Mouse (Mus musculus) urinary bladder, postnatal 4 days (tissue): ENCODE data around the gene Wasf1.

ENCODE experiments used
- DNase-seq, 2 experiments: peaks; one replicate each; pipeline ENCODE4 v3.0.0; 2021 to 2022; ENCODE audit warnings: low spot score in 2 of 2

The Wasf1 gene

DNA sequence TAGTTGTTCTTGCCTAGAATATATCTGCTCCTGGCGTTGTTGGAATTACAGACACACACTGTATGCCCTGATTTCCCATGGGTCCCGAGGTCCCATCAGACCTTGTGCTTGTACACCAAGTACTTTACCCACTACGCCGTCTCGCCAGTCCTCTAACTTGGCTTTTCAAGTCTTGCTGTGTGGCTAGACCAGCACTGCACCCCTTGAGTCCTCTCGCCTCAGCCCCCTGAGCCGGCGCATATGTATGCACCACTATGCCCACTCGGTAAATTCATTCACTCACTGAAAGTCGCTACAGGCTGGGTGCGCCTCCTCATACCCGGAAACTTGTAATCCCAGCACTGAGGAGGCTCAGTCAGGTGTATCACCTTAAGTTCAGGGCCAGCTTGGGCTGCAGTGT lies 12.5 kb downstream of the Wasf1 start:
- no peak for DNase-seq

DNA sequence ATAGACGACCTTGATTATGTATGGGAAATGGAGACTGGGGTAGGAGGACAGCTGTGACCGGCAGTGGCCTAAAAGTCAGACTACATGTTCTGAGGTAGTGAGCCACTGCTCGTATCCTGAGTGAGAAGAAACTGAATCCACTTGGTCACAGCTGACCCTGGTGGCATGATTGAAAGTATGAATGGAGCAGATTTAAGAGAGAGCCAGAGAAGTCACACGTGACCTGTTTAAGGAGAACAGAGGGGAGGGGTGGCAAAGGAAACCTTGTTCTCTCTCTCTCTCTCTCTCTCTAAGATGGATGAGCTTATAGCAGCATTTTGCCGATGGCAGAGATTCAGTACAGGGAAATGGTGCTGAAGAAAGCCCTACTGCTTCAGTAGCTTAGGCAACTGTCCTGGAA lies 13.4 kb downstream of the Wasf1 start:
- DNase-seq: no peak

DNA sequence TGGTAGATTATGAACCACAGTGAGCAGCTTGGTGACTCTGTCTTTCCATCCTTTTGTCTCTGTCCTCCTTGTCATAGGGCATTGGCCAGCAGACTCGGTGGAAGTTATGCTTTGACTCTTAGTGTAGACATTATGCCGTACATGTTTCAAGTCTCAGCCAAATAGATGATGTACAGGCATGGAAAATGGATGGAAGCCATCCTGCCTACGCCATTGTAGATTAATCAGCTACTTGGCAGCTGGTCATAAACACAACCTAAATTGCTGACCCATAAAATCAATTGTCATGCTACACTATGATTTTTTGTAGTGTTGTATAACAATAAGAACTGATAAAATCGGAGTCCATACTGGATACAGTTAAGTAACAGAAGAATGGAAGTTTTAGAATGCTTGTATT lies 18.5 kb downstream of the Wasf1 start:
- DNase-seq: no peak

DNA sequence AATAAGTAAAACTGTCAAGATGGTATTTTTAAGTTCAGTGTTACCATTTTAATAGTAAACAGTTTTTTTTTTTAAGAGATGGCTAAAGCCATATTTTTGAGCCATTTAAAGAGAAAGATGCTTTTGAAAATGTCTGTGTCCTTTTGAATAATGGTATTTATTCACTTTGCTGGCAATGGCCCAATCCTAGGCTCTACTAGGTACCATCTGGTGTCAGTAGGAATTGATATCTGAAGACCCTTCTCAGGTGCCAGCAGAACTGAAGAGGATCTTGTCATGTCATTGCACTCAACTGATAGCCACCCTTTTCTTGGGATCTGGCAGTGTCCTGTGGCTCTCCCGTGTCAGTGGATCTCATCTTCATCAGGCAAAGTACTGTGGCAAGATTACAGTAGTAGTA lies 22.9 kb downstream of the Wasf1 start:
- DNase-seq: no peak

DNA sequence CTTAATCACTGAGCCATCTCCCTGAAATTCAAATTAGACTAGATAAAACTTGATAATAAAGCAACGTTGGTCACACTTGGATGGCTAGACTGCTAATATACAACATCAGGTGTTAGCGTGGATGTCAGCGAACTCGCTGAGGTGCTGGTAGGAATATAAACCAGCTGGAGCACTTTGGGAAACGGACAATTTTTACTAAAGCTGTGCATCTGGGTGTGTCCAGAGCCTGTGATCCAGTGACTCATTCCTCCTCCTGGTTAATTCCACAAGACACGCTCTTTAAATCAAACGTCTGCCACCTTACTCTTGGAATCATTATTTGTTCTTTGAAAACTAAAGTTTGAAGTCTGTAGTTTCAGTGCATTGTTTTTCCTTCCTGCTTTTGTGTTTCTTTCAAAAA lies 23.5 kb downstream of the Wasf1 start:
- DNase-seq: no peak

DNA sequence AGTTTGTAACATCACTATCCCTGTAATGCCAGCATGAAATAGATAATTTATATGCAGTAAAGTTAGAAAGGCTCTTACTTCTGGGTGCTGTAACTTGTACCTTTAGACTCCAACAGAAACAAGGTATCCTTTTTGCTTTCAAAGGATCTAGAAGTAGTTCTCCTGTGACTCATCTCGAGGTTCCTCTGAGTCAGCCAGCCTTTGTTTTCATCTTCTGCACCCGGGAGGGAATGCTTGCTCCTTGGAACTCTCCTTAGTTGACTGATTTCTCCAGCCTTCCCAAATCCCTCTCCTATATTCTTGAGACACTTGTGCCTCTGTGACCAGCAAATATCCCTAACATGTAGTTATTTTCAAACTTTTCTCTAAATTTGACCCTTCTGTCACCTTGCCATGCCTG lies 25.3 kb downstream of the Wasf1 start:
- no peak for DNase-seq

DNA sequence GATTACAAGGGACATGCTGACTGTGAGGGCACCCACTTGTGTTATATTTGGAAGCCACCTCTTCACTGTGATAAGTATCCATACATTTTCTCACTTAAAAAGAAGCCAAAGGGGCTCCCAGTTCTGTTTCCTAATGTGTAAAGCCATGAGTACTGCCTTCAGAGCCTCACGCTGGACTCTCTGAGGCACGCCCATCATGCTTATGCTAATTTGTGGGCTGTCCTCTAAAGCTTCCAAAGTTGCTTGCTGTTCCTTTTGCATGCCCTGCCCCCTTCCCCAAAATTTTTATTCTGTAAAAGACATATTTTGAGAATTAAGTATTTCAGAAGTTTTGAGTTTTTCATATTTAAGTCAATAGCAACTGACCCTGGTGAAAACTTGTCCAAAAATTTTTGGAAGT lies 27.5 kb downstream of the Wasf1 start:
- DNase-seq: no peak

DNA sequence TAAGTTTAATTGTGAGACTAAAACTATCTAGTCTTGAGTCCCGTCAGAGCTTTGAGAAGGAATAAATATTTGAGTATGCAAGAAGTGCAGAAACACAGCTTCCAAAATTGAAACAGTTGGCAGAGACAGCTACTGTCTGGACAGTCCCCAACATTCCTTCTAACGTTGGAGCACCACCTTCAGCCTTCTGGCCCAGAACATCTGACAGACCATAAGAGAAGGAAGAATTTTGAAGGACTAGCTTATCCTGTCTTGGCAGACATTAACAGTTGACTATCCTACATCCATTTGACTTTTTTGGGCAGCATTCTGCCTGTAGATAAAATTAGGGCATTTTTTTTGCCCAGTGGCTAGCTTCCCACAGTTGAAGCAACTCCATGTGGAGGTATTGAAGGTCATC lies 32.0 kb downstream of the Wasf1 start:
- no peak for DNase-seq

DNA sequence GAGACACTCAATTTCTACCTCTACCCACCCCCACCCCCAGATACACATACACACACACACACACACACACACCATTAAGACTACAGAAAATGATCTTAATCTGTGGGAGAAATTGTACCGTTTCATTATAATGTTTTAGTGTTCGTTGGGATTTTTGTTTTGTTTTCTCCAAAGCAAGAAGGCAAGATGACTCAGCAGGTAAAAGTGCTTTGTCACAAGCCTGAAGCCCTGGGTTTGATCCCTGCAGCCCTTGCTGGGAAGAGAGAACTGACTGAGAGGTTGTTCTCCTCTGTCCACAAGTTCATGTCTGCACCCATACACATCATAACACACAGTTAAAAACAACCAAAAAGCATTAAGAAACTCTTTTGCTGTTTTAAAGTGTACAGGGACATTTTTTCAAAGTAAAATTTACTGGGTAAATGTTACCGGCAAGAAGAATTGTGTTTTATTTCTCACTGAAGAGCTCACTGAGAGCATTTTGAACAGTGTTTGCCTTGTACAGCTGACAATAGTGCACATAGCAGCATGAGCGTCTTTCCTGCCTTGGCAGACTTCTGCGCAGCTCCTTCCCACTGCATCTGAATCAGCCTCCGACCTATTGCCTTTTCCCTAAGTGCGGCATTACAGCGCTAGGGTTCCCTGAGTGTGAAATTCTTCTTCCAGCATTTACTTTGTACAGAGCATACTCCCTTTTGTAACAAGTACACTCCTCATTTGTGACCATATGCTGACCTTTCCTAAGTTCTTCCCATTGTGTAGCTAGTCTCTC lies 35.6 kb downstream of the Wasf1 start:
- no peak for DNase-seq

DNA sequence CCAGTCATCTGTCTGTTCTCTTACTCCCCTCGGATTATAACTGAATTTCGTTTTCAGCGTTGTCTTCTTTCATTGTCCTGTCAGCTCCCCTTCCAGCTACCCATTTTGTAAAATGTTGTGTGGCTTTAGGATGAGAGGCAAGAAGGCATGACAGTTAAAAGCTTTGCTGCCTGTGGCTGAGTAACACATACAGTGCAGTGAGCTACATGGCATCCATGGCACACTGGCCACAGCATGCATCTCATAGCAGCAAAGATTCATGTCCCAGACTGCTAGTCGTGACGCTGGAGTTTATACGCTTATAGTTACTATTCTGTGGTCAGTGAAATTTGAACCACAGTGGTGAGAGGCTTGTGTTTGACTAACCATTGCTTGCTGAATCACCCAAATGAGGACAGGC lies 36.2 kb downstream of the Wasf1 start:
- DNase-seq: no peak

DNA sequence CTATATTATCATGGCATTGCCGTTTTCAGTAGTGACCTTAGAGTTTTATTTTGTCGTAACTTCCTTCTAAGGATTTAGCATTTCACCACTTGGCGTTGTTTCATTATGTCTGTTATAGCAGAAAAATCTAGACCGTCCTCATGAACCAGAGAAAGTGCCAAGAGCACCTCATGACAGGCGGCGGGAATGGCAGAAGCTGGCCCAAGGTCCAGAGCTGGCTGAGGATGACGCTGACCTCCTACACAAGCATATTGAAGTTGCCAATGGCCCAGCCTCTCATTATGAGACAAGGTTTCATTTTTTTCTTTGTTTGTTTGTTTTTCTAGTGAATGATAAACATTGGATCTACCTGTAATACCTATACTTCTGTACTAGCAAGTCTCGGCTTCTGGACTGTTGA lies 49.7 kb downstream of the Wasf1 start:
- DNase-seq: no peak

DNA sequence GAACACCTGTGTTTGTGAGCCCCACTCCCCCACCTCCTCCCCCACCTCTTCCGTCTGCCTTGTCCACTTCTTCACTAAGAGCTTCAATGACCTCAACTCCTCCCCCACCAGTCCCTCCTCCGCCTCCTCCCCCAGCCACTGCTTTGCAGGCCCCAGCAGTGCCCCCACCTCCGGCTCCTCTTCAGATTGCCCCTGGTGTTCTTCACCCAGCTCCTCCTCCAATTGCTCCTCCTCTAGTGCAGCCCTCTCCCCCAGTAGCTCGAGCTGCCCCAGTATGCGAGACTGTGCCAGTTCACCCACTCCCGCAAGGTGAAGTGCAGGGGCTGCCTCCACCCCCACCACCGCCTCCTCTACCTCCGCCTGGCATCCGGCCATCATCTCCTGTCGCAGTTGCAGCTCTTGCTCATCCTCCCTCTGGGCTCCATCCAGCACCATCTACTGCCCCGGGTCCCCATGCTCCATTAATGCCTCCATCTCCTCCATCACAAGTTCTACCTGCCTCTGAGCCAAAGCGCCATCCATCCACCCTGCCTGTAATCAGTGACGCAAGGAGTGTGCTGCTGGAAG lies 53.0 kb downstream of the Wasf1 start:
- DNase-seq: no peak

DNA sequence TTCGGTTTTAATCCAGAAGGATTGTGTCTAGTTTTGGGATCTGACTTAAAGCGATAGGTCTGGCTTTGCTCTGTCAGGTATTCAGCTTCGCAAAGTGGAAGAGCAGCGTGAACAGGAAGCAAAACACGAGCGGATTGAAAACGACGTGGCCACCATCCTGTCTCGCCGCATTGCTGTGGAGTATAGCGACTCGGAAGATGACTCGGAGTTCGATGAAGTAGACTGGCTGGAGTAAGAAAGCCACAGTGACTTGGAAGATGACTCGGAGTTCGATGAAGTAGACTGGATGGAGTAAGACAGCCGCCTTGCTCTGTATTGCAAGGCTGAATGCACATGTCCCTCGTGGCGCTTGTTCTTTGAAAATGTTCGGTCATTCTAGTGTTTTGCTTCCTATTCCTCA lies 54.3 kb downstream of the Wasf1 start:
- no peak for DNase-seq

DNA sequence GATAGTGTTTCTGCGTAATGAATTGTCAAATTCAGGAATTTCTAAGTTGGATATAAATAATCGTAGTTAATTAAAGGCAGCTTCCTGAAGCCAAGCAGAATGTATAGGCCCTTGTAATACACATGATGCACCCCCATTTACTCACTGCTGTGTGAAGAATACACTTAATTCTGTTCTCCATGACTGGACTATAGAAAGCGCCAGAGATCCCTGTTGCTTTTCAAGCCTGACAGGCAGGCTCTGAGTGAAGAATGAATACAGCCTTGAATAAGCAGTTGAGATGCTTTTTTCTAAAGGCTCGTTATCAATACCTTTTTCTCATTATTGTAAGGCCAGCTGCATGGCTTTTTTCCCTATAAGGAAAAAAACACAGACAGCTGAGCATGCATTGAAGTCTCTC lies 59.4 kb downstream of the Wasf1 start:
- no peak for DNase-seq

DNA sequence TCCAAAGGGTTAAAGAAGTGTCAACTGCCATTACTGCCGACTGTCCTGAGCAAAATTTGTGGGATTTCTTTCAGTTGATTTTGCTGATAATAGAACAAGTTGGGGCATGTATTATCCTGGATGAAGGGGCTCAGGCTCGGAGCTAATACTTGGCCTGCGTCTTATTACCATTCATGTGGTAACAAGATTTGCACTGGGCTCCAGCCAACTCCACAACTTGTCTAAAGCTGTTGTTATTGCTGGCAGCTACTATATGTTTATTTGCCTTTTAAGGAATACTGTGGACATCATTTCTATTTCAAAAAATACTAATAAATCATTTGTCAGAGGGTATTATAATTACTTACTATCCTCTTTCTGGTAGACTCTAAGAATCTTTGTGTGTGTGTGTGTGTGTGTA lies 66.9 kb downstream of the Wasf1 start:
- no peak for DNase-seq

DNA sequence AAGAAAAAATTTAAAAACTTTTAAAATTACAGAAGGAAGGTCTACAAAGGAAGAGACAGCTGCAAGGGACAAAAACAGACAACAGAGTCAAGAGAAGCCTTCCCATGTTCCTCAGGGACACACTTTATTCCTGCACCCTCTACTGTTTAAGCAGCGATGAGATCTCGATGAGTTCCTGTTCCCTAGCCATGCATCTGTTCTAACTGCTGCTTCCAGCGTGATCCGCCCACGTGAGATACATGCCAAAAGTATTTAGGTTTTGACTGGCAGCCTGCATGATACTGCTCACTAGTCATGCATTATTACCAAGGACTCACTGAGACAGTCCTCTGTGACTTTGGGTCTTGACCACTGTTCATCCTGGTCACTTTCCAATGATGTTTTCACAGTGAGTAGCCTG lies 72.9 kb downstream of the Wasf1 start:
- DNase-seq: no peak

DNA sequence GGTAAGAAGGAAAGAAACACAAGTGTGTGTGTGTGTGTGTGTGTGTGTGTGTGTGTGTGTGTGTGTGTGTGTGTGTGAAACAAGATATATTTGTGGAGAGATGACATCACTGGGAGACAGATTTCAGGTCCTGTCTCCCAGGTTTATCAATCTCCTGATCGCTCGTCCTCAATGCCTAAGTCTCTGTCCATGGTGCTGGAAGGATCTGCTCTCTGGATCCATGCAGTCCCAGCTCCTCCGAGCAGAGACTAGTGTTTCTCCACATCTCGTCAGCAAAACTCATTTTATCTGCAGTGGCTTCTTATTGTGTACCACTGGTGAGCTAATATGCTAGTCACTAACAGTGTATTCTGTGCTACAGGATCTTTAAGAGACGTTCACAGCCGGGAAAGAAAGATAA lies 78.1 kb downstream of the Wasf1 start:
- no peak for DNase-seq

DNA sequence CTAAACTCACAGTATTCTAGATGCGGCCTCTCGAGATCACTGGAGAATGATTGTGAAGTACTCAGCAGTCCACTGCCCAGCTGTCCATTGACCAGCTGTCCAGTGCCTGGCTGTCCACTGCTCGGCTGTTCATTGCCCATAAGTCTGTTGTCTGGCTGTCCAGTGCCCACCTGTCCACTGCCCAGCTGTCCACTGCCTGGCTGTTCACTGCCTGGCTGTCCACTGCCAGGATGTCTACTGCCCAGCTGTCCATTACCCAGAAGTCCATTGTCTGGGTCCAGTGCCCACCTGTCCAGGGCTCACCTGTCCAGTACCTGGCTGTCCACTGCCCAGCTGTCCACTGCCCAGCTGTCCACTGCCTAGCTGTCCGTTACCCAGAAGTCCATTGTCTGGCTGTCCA lies 78.7 kb downstream of the Wasf1 start:
- no peak for DNase-seq

DNA sequence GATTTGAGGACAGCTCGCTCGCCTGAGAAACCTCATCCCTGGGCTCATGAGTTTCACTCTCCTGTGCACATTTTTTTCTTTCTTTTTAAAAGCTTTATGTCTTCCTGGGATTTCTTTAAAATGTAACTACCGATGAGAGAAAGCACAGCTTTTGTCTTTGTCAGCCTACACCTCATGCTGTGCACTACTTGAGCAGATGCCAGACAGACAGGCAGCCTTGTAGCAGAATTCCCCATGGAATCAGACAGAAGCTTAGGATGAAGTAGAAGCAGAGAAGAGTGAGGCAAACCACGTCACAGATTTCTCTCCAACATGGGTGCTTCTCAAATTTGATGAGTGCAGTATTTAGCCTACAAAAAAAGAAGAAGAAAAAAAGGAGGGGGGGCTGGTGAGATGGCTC lies 81.3 kb downstream of the Wasf1 start:
- DNase-seq: no peak

DNA sequence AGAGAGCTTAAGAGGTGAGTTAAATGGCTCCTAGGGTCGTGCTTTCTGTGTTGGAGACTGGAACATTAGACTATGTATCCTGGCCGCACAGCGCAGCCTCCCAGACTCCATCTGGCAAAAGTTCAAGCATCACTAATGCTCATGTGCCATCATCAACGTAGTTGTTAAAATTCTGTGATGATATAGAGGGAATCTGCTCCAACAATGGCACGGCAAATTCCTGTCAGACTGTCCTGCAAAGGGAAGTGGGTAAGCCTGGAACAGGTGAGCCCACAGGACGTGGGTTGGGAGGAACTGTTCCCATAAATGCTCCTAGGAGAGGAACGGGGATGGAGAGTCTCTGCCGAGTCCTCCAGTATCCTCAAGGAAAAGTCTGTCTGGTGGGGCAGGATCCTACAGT lies 85.3 kb downstream of the Wasf1 start:
- no peak for DNase-seq

DNA sequence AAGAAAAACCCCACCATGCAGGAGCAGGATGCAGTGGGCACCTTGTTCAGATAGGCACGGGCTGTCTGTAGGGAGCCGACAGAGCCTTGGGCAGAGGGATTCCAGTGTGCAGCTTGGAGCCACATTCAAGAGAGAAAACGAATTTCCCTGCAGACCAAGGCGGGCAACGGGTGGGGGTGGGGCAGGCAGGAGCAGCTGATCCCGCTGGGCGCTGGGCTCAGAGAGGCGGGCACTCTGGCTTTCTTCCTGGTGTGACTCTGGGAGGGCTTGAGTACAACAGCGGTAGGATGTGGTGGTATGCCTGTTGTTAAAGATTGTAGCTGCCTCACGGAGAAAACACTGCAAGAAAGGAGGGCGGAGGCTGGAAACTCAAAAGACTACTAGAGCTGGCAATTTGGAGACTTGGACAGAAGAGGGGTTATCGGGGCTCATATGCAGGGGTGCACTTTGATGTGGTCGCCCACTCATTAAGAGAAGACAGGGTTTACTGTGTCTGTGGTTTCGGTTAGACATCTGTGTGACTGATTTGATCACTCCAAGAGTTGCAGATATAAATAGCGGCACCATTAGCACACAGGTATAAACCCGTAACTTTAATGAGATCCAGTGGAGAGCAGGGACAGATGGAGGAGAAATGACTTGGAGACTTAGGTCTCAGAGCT lies 86.2 kb downstream of the Wasf1 start:
- no peak for DNase-seq

DNA sequence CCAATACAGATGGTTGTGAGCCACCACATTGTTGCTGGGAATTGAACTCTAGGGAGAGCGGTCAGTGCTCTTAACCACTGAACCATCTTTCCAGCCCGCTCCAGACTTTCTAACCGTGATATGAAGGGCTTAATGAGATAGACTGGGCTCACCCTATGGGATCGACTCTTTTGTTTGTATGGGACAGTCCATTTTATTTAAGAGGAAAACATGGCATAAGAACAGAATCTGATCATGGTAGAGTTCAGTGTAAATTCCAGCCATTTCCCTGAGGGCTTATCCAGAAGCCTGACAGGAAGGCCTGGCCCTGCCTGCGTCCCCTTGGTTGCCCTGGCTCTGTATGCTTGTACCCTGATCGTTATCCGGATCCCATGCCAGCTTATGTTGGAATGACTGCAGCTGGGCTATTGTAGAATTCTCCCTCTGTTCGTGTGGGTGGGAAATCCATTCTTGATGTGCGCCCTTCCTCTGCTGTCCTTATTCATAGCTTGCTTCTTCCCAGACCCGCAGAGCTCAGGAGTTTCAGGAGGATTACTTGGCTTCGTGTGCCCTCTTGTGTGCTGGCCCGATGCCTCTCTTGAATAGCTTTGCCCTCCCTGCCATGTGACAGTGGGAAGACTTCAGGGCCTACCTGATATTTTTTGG lies 87.4 kb downstream of the Wasf1 start:
- DNase-seq: no peak

DNA sequence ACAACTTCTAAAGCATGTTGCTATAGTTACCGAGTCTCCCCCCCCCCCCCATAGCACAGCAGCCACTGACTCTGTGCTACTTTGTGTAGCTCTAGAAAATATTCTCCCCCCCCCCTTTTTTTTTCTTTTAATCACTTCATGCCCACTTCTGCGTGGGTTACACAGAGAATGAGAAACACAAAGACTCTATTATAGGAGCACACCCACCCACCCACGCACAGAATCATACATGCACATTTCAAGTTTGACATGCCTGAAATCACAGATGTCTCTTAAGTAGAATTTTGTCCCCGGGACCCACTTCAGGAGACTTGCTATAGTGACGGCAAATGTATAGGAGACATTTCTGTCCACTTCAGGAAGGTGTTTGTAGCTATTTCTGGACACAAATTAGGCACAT lies 88.0 kb downstream of the Wasf1 start:
- DNase-seq: no peak
